Comparison of ENCODE assay signal across 15 mouse cellular contexts in the genomic region with DNA sequence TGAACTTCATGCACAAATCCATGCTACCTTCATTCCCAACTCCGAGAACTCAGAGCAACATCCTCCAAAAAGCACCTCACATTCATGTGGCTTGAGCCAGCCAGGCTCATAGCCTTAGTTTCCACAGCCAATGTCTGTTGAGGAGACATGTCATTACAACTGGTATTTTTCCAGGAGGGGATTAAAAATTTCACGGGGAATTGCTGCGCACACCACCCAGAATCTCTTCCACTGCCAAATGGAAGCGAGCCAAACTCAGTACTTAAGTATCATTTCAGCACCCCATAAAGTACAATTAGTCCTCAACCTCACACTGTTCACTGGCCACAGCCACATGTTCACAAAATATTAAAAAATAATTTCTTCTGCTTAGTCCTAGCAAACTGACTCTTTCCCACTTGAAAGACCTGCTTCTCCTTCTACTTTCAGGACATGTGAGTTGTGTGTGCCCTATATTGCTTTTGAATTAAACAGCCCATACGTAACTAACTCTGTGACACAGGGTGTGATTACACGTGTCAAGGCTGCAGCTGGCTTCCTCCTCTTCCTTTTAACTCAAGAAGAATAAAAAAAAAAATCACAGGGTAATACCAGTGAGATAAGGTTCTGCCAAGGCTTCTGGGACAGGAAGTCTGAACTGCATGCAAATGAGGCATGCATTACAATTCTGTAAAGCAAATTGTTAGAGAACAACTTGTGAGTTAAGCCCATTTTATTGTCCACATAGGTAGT.
DNase-seq lines count a peak whose midpoint lies in the region; ATAC-seq and TF ChIP-seq lines count a peak whose summit lies in the region.
"Had no signal": no experiment of that assay in that cellular context is flagged by ENCODE, and none has a peak within 500 bp of the region (broad histone marks: within the 10 kb centered on the region; RNA-seq: fewer than 3 reads in every experiment).

No protein-coding gene starts in this region.

- H3K9me3 ChIP-seq in midbrain, embryonic 14.5 days (ENCODE audit: control insufficient read depth, low read length), result no peaks in the 10 kb centered on the region
- H3K9me3 ChIP-seq in midbrain, embryonic 11.5 days (ENCODE audit: control insufficient read depth, low read length), result no peaks in the 10 kb centered on the region
- no peaks in the 10 kb centered on the region for H3K9me3 ChIP-seq in forebrain, embryonic 15.5 days
- H3K9me3 ChIP-seq in midbrain, postnatal 0 days (ENCODE audit: low read length), result no peaks in the 10 kb centered on the region
- H3K9me3 ChIP-seq: heart, embryonic 13.5 days; limb, embryonic 12.5 days had no signal

- no peak overlapping the region for H3K9ac ChIP-seq in midbrain, embryonic 14.5 days (replicated peaks; ENCODE audit: low read length)
- no peak overlapping the region for H3K9ac ChIP-seq in midbrain, embryonic 11.5 days (ENCODE audit: low read length)
- no peak overlapping the region for H3K9ac ChIP-seq in forebrain, embryonic 15.5 days (replicated peaks)
- H3K9ac ChIP-seq in midbrain, postnatal 0 days (replicated peaks; ENCODE audit: low read length, poor library complexity, severe bottlenecking), result no peak overlapping the region
- H3K9ac ChIP-seq: heart, embryonic 13.5 days; limb, embryonic 12.5 days had no signal

- H3K4me2 ChIP-seq in midbrain, embryonic 14.5 days (ENCODE audit: low read length), result no peak overlapping the region
- no peak overlapping the region for H3K4me2 ChIP-seq in midbrain, embryonic 11.5 days
- H3K4me2 ChIP-seq in forebrain, embryonic 15.5 days (replicated peaks), result no peak overlapping the region
- no peak overlapping the region for H3K4me2 ChIP-seq in midbrain, postnatal 0 days (ENCODE audit: low read depth, low read length, poor library complexity, severe bottlenecking)
- H3K4me2 ChIP-seq: heart, embryonic 13.5 days; limb, embryonic 12.5 days had no signal

- no peaks in the 10 kb centered on the region for H3K4me1 ChIP-seq in midbrain, embryonic 14.5 days (ENCODE audit: control insufficient read depth, insufficient read depth, low read length)
- H3K4me1 ChIP-seq in midbrain, embryonic 11.5 days (ENCODE audit: control insufficient read depth, insufficient read depth, low read length), result no peaks in the 10 kb centered on the region
- H3K4me1 ChIP-seq in forebrain, embryonic 15.5 days, result peaks cover 31% of the 10 kb centered on the region
- H3K4me1 ChIP-seq in midbrain, postnatal 0 days (ENCODE audit: insufficient read depth, low read length), result no peaks in the 10 kb centered on the region
- H3K4me1 ChIP-seq: limb, embryonic 12.5 days had no signal

- peak; percentile 27 for DNase-seq in heart, adult 8-10 months (ENCODE audit: low spot score)
- no peak for DNase-seq in heart, postnatal 25 days (ENCODE audit: low spot score)
- peak; percentile 40 for DNase-seq in midbrain, embryonic 14.5 days
- DNase-seq in midbrain, embryonic 11.5 days (ENCODE audit: low spot score, missing footprints), result no peak
- peak; percentile 44 for DNase-seq in midbrain, postnatal 0 days (ENCODE audit: low spot score)
- DNase-seq in thymus, postnatal 10 days (ENCODE audit: low spot score in 2 of 2), result no peak
- DNase-seq in right cerebral cortex, postnatal 14 days, result no peak
- DNase-seq: adrenal gland, postnatal 36 days; cerebellum, postnatal 25 days; lung, postnatal 4 days; right cerebral cortex, adult 18-20 months had no signal

- peak; percentile 35; the same call in 1 of the 2 replicates for ATAC-seq in midbrain, embryonic 14.5 days (ENCODE audit: low FRiP score, low TSS enrichment)
- no peak for ATAC-seq in midbrain, embryonic 11.5 days (ENCODE audit: low FRiP score)
- ATAC-seq in forebrain, embryonic 15.5 days (replicated peaks), result peak; percentile 90
- no peak for ATAC-seq in midbrain, postnatal 0 days (ENCODE audit: low FRiP score)

- no peak overlapping the region for H3K4me3 ChIP-seq in midbrain, embryonic 14.5 days (replicated peaks; ENCODE audit: low read depth, low read length)
- no peak overlapping the region for H3K4me3 ChIP-seq in midbrain, embryonic 11.5 days (ENCODE audit: low read depth, low read length)
- H3K4me3 ChIP-seq in forebrain, embryonic 15.5 days, result no peak overlapping the region
- no peak overlapping the region for H3K4me3 ChIP-seq in midbrain, postnatal 0 days (ENCODE audit: low read depth, low read length)
- H3K4me3 ChIP-seq: heart, embryonic 13.5 days; limb, embryonic 12.5 days had no signal

- WGBS in midbrain, embryonic 14.5 days, result 69% methylated on average over 6 of the region's 6 CpGs
- WGBS in midbrain, embryonic 11.5 days, result 79% methylated on average over 6 of the region's 6 CpGs
- WGBS in forebrain, embryonic 15.5 days, result 20% methylated on average over 6 of the region's 6 CpGs
- WGBS in midbrain, postnatal 0 days, result 56% methylated on average over 6 of the region's 6 CpGs

- no peak for TF ChIP-seq CTCF in midbrain, postnatal 0 days (IDR thresholded peaks at IDR 0.05)

- intact Hi-C loops in heart, postnatal 25 days (cut with DNase I), result no loop called here

- no peaks in the 10 kb centered on the region for H3K36me3 ChIP-seq in midbrain, embryonic 14.5 days (ENCODE audit: control insufficient read depth, insufficient read depth, low read length)
- no peaks in the 10 kb centered on the region for H3K36me3 ChIP-seq in midbrain, embryonic 11.5 days (ENCODE audit: control insufficient read depth, insufficient read depth, low read length)
- no peaks in the 10 kb centered on the region for H3K36me3 ChIP-seq in forebrain, embryonic 15.5 days
- H3K36me3 ChIP-seq in midbrain, postnatal 0 days (ENCODE audit: insufficient read depth, low read length), result no peaks in the 10 kb centered on the region
- H3K36me3 ChIP-seq: heart, embryonic 13.5 days; limb, embryonic 12.5 days had no signal

- H3K27ac ChIP-seq in midbrain, embryonic 14.5 days (replicated peaks; ENCODE audit: low read depth, low read length), result no peak overlapping the region
- no peak overlapping the region for H3K27ac ChIP-seq in midbrain, embryonic 11.5 days (ENCODE audit: low read depth, low read length)
- peak overlapping the region; percentile 76 for H3K27ac ChIP-seq in forebrain, embryonic 15.5 days (replicated peaks)
- H3K27ac ChIP-seq in midbrain, postnatal 0 days (ENCODE audit: low read depth, low read length), result no peak overlapping the region
- H3K27ac ChIP-seq: heart, embryonic 13.5 days; limb, embryonic 12.5 days had no signal

- no peaks in the 10 kb centered on the region for H3K27me3 ChIP-seq in midbrain, embryonic 14.5 days (ENCODE audit: control insufficient read depth, insufficient read depth, low read length)
- H3K27me3 ChIP-seq in midbrain, embryonic 11.5 days (ENCODE audit: control insufficient read depth, insufficient read depth, low read length), result no peaks in the 10 kb centered on the region
- no peaks in the 10 kb centered on the region for H3K27me3 ChIP-seq in forebrain, embryonic 15.5 days
- no peaks in the 10 kb centered on the region for H3K27me3 ChIP-seq in midbrain, postnatal 0 days (ENCODE audit: insufficient read depth, low read length)
- H3K27me3 ChIP-seq: CH12.LX; heart, embryonic 13.5 days; limb, embryonic 12.5 days had no signal

Comparison
In these comparisons a context has a peak if more than half of its experiments do, and no peak if none do; other contexts are left out.
1. DNase-seq: peak in heart, adult 8-10 months (single experiment), midbrain, embryonic 14.5 days (single experiment) and midbrain, postnatal 0 days (single experiment); none in heart, postnatal 25 days (single experiment), midbrain, embryonic 11.5 days (single experiment), thymus, postnatal 10 days (0 of 2) and right cerebral cortex, postnatal 14 days (single experiment).
2. ATAC-seq: peak in midbrain, embryonic 14.5 days (single experiment) and forebrain, embryonic 15.5 days (single experiment); none in midbrain, embryonic 11.5 days (single experiment) and midbrain, postnatal 0 days (single experiment).